In genomic region chr7:70350781-70351551, GRCm38 (mm10) we compare ENCODE assay signal across 8 mouse cellular contexts. TPM values are rescaled to one million over a fixed set of nuclear protein-coding genes. Genes with fewer than 3 reads are reported as not detected.
DNase-seq lines count a peak whose midpoint lies in the region; ATAC-seq lines count a peak whose summit lies in the region.

No protein-coding gene starts in this region.

- peak overlapping the region; percentile 89 for H3K4me3 ChIP-seq in brown adipose tissue, adult 24 weeks (ENCODE audit: insufficient read depth, low read depth, low read length)
- peak overlapping the region; percentile 69 for H3K4me3 ChIP-seq in heart, embryonic 16.5 days (ENCODE audit: low read length)
- H3K4me3 ChIP-seq in midbrain, embryonic 10.5 days = peak overlapping the region; percentile 89

- H3K36me3 ChIP-seq in heart, embryonic 16.5 days (ENCODE audit: control insufficient read depth, insufficient read depth) = no peaks in the 10 kb centered on the region
- H3K36me3 ChIP-seq in midbrain, embryonic 10.5 days = peaks cover 20% of the 10 kb centered on the region

- DNase-seq in heart, adult 11 months = peak; percentile 97
- DNase-seq in heart, postnatal 25 days (ENCODE audit: low spot score) = no peak
- DNase-seq in kidney, postnatal 25 days = peak; percentile 65 to 77
- peak; percentile 82 for DNase-seq in midbrain, embryonic 10.5 days (ENCODE audit: low spot score)
- DNase-seq in urinary bladder, postnatal 14 days (ENCODE audit: low spot score) = peak; percentile 69
- DNase-seq in layer of hippocampus, adult 9-10 months (ENCODE audit: low spot score) = no peak

- H3K4me1 ChIP-seq in brown adipose tissue, adult 24 weeks (ENCODE audit: control insufficient read depth, insufficient read depth, insufficient read length, low read length) = peaks cover 6% of the 10 kb centered on the region
- peaks cover 9% of the 10 kb centered on the region; the same call in 1 of the 2 replicates for H3K4me1 ChIP-seq in heart, embryonic 16.5 days (ENCODE audit: control insufficient read depth, insufficient read depth, low read length)
- H3K4me1 ChIP-seq in midbrain, embryonic 10.5 days = peaks cover 85% of the 10 kb centered on the region

- ATAC-seq in heart, embryonic 16.5 days (replicated peaks; ENCODE audit: extremely low read depth, insufficient read depth, low FRiP score) = peak; percentile 42

- H3K27me3 ChIP-seq in heart, embryonic 16.5 days (ENCODE audit: control insufficient read depth, insufficient read depth, low read length) = peaks cover 49% of the 10 kb centered on the region
- peaks cover 84% of the 10 kb centered on the region for H3K27me3 ChIP-seq in midbrain, embryonic 10.5 days (ENCODE audit: low read depth, poor library complexity, severe bottlenecking)

- intact Hi-C loops in heart, postnatal 25 days (cut with DNase I) = no loop called here

- peak overlapping the region; percentile 82 for H3K27ac ChIP-seq in brown adipose tissue, adult 24 weeks (replicated peaks; ENCODE audit: low read depth, low read length)
- peak overlapping the region; percentile 81 for H3K27ac ChIP-seq in heart, embryonic 16.5 days (ENCODE audit: low read length)
- H3K27ac ChIP-seq in midbrain, embryonic 10.5 days (replicated peaks) = peak overlapping the region; percentile 99

- H3K4me2 ChIP-seq in heart, embryonic 16.5 days (ENCODE audit: low read depth, low read length) = peak overlapping the region; percentile 88

- no peaks in the 10 kb centered on the region for H3K9me3 ChIP-seq in heart, embryonic 16.5 days (replicated peaks; ENCODE audit: control insufficient read depth, low read length)
- no peaks in the 10 kb centered on the region for H3K9me3 ChIP-seq in midbrain, embryonic 10.5 days (replicated peaks)

- H3K9ac ChIP-seq in heart, embryonic 16.5 days (ENCODE audit: low read length) = peak overlapping the region; percentile 79

- under 1% methylated on average over 38 of the region's 55 CpGs for WGBS in heart, embryonic 16.5 days
- under 1% methylated on average over 55 of the region's 55 CpGs for WGBS in midbrain, embryonic 10.5 days

RNA-seq across cellular contexts. Expression of gene Nr2f2, which starts 15.6 kb away (rescaled TPM):
- total RNA-seq in heart, postnatal 25 days (2021) = 10 to 100 TPM; 19.9 to 25.0 TPM
- 10.5 and 14.5 TPM in 2 replicates for polyA plus RNA-seq in brown adipose tissue, adult 24 weeks (2012; ENCODE audit: insufficient read depth, insufficient read length, missing spikeins)
- 15.4 and 20.0 TPM in 2 replicates for polyA plus RNA-seq in heart, embryonic 16.5 days (2015; fragmentation: Nextera tagmentation; extraction: Ambion mirVana)
- 86.8 and 89.2 TPM in 2 replicates for polyA plus RNA-seq in midbrain, embryonic 10.5 days (2016; fragmentation: Nextera tagmentation; extraction: Ambion mirVana)

Comparison
In these comparisons a context has a peak if more than half of its experiments do, and no peak if none do; other contexts are left out.
1. DNase-seq: peak in heart, adult 11 months (single experiment), kidney, postnatal 25 days (2 of 2), midbrain, embryonic 10.5 days (single experiment) and urinary bladder, postnatal 14 days (single experiment); none in heart, postnatal 25 days (single experiment) and layer of hippocampus, adult 9-10 months (single experiment).
2. Peak in every context shown above with its lines, with median percentiles within 50 percentile points of each other: H3K27ac ChIP-seq and H3K4me3 ChIP-seq.